Mouse (Mus musculus) testis, adult 2 months (tissue): Measurements from ENCODE around the gene Ccdc82.

Experiments used
- CTCF ChIP-seq: fragments of 200-500 bp; IDR thresholded peaks from 2 replicates; pipeline ENCODE4 v1.5.1; 2012; ENCODE audit warnings: low read depth, mild to moderate bottlenecking, inconsistent platforms, low read length, moderate library complexity; ENCODE audit not compliant: control insufficient read depth, insufficient read depth, insufficient replicate concordance
- POLR2A ChIP-seq: fragments of 200-500 bp; IDR thresholded peaks from 2 replicates; pipeline ENCODE4 v1.6.1; 2012; ENCODE audit warnings: low read depth, mild to moderate bottlenecking, inconsistent platforms, low read length, moderate library complexity; ENCODE audit not compliant: control insufficient read depth

DNA sequence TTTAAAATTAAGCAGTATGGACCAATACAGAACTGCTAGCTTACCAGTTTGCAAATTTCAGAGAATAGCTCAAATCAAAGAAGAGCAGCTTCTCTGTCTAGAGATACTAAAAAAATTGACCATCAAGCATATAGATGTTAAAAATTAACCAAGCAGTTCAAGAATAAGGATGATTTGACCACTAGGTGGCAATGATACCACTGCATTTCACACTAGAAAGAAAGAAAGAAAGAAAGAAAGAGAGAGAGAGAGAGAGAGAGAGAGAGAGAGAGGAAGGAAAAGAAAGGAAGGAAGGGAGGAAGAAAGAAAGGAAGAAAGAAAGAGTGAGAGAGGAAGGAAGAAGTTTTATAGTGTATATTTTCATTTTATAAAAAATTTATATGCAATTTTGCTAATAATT lies 4.4 kb upstream of the Ccdc82 start:
- no peak for TF ChIP-seq POLR2A
- no peak for TF ChIP-seq CTCF
